Mouse (Mus musculus): Measurements from ENCODE around the gene Nt5c1a. TPM values are rescaled to one million over a fixed set of nuclear protein-coding genes. Genes with fewer than 3 reads are reported as not detected.

Nt5c1a gene
- polyA plus RNA-seq, 1 experiment from 2014 or later = 0.39 TPM

- no peak overlapping the region for H3K4me3 ChIP-seq (ENCODE audit: low read depth, low read length)
- H3K4me1 ChIP-seq (ENCODE audit: control insufficient read depth, insufficient read depth, low read length) = peaks cover 4% of the 10 kb centered on the region
- WGBS (ENCODE audit: insufficient replicate concordance) = 33% methylated on average over 6 of the region's 6 CpGs
- ATAC-seq (replicated peaks; ENCODE audit: insufficient number of reproducible peaks, low FRiP score, low TSS enrichment) = no peak
- no peak overlapping the region for H3K27ac ChIP-seq (ENCODE audit: low read depth, low read length)
- H3K36me3 ChIP-seq (ENCODE audit: control insufficient read depth, insufficient read depth, low read length) = no peaks in the 10 kb centered on the region
- H3K4me2 ChIP-seq = no peak overlapping the region
- no peak overlapping the region for H3K9ac ChIP-seq (ENCODE audit: low read depth, low read length)
- peaks cover 72% of the 10 kb centered on the region for H3K27me3 ChIP-seq (ENCODE audit: control insufficient read depth, insufficient read depth, low read length)
- no peaks in the 10 kb centered on the region for H3K9me3 ChIP-seq (replicated peaks; ENCODE audit: control insufficient read depth, low read length)
Observed at GRCm38 (mm10) chr4:123196695-123197094, 4.6 kb upstream of the Nt5c1a start.

- under 1% methylated on average over 15 of the region's 15 CpGs for WGBS (ENCODE audit: insufficient replicate concordance)
- Histone ChIP-seq H3K27me3 (ENCODE audit: control insufficient read depth, insufficient read depth, low read length) (peaks cover 58% of the 10 kb centered on the region), H3K9me3 (replicated peaks; ENCODE audit: control insufficient read depth, low read length) (no peaks in the 10 kb centered on the region), H3K4me2 (peak overlapping the region; percentile 88), H3K27ac (ENCODE audit: low read depth, low read length) (no peak overlapping the region), H3K36me3 (ENCODE audit: control insufficient read depth, insufficient read depth, low read length) (no peaks in the 10 kb centered on the region), H3K4me1 (ENCODE audit: control insufficient read depth, insufficient read depth, low read length) (peaks cover 11% of the 10 kb centered on the region), H3K4me3 (ENCODE audit: low read depth, low read length) (peak overlapping the region; percentile 48), H3K9ac (ENCODE audit: low read depth, low read length) (peak overlapping the region; percentile 65; the same call in 1 of the 2 replicates)
- peak; percentile 39; the same call in 1 of the 2 replicates for ATAC-seq (replicated peaks; ENCODE audit: insufficient number of reproducible peaks, low FRiP score, low TSS enrichment)
Observed at GRCm38 (mm10) chr4:123200771-123201185, 526 bp upstream of the Nt5c1a start.

GRCm38 (mm10) chr4:123202094-123202420 is 753 bp downstream of the Nt5c1a start:
- H3K27ac ChIP-seq (ENCODE audit: low read depth, low read length) = no peak overlapping the region
- H3K9ac ChIP-seq (ENCODE audit: low read depth, low read length) = no peak overlapping the region
- peaks cover 51% of the 10 kb centered on the region for H3K27me3 ChIP-seq (ENCODE audit: control insufficient read depth, insufficient read depth, low read length)
- H3K4me1 ChIP-seq (ENCODE audit: control insufficient read depth, insufficient read depth, low read length) = peaks cover 11% of the 10 kb centered on the region
- H3K4me2 ChIP-seq = peak overlapping the region; percentile 88
- no peaks in the 10 kb centered on the region for H3K36me3 ChIP-seq (ENCODE audit: control insufficient read depth, insufficient read depth, low read length)
- ATAC-seq (replicated peaks; ENCODE audit: insufficient number of reproducible peaks, low FRiP score, low TSS enrichment) = no peak
- H3K4me3 ChIP-seq (ENCODE audit: low read depth, low read length) = peak overlapping the region; percentile 48
- H3K9me3 ChIP-seq (replicated peaks; ENCODE audit: control insufficient read depth, low read length) = no peaks in the 10 kb centered on the region
- WGBS (ENCODE audit: insufficient replicate concordance) = 14% methylated on average over 8 of the region's 8 CpGs

GRCm38 (mm10) chr4:123207337-123207736 is 6.0 kb downstream of the Nt5c1a start:
- 76% methylated on average over 5 of the region's 5 CpGs for WGBS (ENCODE audit: insufficient replicate concordance)
- Histone ChIP-seq H3K27ac (ENCODE audit: low read depth, low read length) (no peak overlapping the region), H3K4me1 (ENCODE audit: control insufficient read depth, insufficient read depth, low read length) (peaks cover 3% of the 10 kb centered on the region; the same call in 1 of the 2 replicates), H3K27me3 (ENCODE audit: control insufficient read depth, insufficient read depth, low read length) (peaks cover 25% of the 10 kb centered on the region), H3K4me3 (ENCODE audit: low read depth, low read length) (no peak overlapping the region), H3K4me2 (no peak overlapping the region), H3K9ac (ENCODE audit: low read depth, low read length) (no peak overlapping the region), H3K9me3 (replicated peaks; ENCODE audit: control insufficient read depth, low read length) (no peaks in the 10 kb centered on the region), H3K36me3 (ENCODE audit: control insufficient read depth, insufficient read depth, low read length) (no peaks in the 10 kb centered on the region)
- ATAC-seq (replicated peaks; ENCODE audit: insufficient number of reproducible peaks, low FRiP score, low TSS enrichment) = no peak

- Histone ChIP-seq H3K9ac (ENCODE audit: low read depth, low read length) (no peak overlapping the region), H3K4me3 (ENCODE audit: low read depth, low read length) (no peak overlapping the region), H3K9me3 (replicated peaks; ENCODE audit: control insufficient read depth, low read length) (no peaks in the 10 kb centered on the region), H3K4me1 (ENCODE audit: control insufficient read depth, insufficient read depth, low read length) (no peaks in the 10 kb centered on the region), H3K27me3 (ENCODE audit: control insufficient read depth, insufficient read depth, low read length) (peaks cover 27% of the 10 kb centered on the region; the same call in 1 of the 2 replicates), H3K27ac (ENCODE audit: low read depth, low read length) (no peak overlapping the region), H3K36me3 (ENCODE audit: control insufficient read depth, insufficient read depth, low read length) (no peaks in the 10 kb centered on the region), H3K4me2 (no peak overlapping the region)
- no peak for ATAC-seq (replicated peaks; ENCODE audit: insufficient number of reproducible peaks, low FRiP score, low TSS enrichment)
- WGBS (ENCODE audit: insufficient replicate concordance) = 49% methylated on average over 8 of the region's 8 CpGs
Observed at GRCm38 (mm10) chr4:123210996-123211395, 9.7 kb downstream of the Nt5c1a start.

GRCm38 (mm10) chr4:123211453-123211852 is 10.1 kb downstream of the Nt5c1a start:
- H3K36me3 ChIP-seq (ENCODE audit: control insufficient read depth, insufficient read depth, low read length) = no peaks in the 10 kb centered on the region
- H3K9ac ChIP-seq (ENCODE audit: low read depth, low read length) = no peak overlapping the region
- H3K27ac ChIP-seq (ENCODE audit: low read depth, low read length) = no peak overlapping the region
- H3K4me2 ChIP-seq = no peak overlapping the region
- ATAC-seq (replicated peaks; ENCODE audit: insufficient number of reproducible peaks, low FRiP score, low TSS enrichment) = no peak
- WGBS (ENCODE audit: insufficient replicate concordance) = 48% methylated on average over 5 of the region's 5 CpGs
- no peaks in the 10 kb centered on the region for H3K4me1 ChIP-seq (ENCODE audit: control insufficient read depth, insufficient read depth, low read length)
- no peaks in the 10 kb centered on the region for H3K9me3 ChIP-seq (replicated peaks; ENCODE audit: control insufficient read depth, low read length)
- H3K27me3 ChIP-seq (ENCODE audit: control insufficient read depth, insufficient read depth, low read length) = peaks cover 26% of the 10 kb centered on the region; the same call in 1 of the 2 replicates
- no peak overlapping the region for H3K4me3 ChIP-seq (ENCODE audit: low read depth, low read length)

- no peaks in the 10 kb centered on the region for H3K36me3 ChIP-seq (ENCODE audit: control insufficient read depth, insufficient read depth, low read length)
- WGBS (ENCODE audit: insufficient replicate concordance) = 54% methylated on average over 2 of the region's 2 CpGs
- no peak overlapping the region for H3K4me3 ChIP-seq (ENCODE audit: low read depth, low read length)
- no peak overlapping the region for H3K4me2 ChIP-seq
- peaks cover 21% of the 10 kb centered on the region; the same call in 1 of the 2 replicates for H3K27me3 ChIP-seq (ENCODE audit: control insufficient read depth, insufficient read depth, low read length)
- no peak for ATAC-seq (replicated peaks; ENCODE audit: insufficient number of reproducible peaks, low FRiP score, low TSS enrichment)
- H3K27ac ChIP-seq (ENCODE audit: low read depth, low read length) = no peak overlapping the region
- H3K9me3 ChIP-seq (replicated peaks; ENCODE audit: control insufficient read depth, low read length) = no peaks in the 10 kb centered on the region
- H3K4me1 ChIP-seq (ENCODE audit: control insufficient read depth, insufficient read depth, low read length) = no peaks in the 10 kb centered on the region
- no peak overlapping the region for H3K9ac ChIP-seq (ENCODE audit: low read depth, low read length)
Observed at GRCm38 (mm10) chr4:123212330-123212729, 11.0 kb downstream of the Nt5c1a start.

GRCm38 (mm10) chr4:123213975-123214374 is 12.7 kb downstream of the Nt5c1a start:
- no peaks in the 10 kb centered on the region for H3K36me3 ChIP-seq (ENCODE audit: control insufficient read depth, insufficient read depth, low read length)
- ATAC-seq (replicated peaks; ENCODE audit: insufficient number of reproducible peaks, low FRiP score, low TSS enrichment) = no peak
- no peaks in the 10 kb centered on the region for H3K9me3 ChIP-seq (replicated peaks; ENCODE audit: control insufficient read depth, low read length)
- H3K4me3 ChIP-seq (ENCODE audit: low read depth, low read length) = no peak overlapping the region
- H3K4me1 ChIP-seq (ENCODE audit: control insufficient read depth, insufficient read depth, low read length) = no peaks in the 10 kb centered on the region
- no peak overlapping the region for H3K4me2 ChIP-seq
- WGBS (ENCODE audit: insufficient replicate concordance) = 86% methylated on average over 9 of the region's 9 CpGs
- peaks cover 11% of the 10 kb centered on the region; the same call in 1 of the 2 replicates for H3K27me3 ChIP-seq (ENCODE audit: control insufficient read depth, insufficient read depth, low read length)
- no peak overlapping the region for H3K9ac ChIP-seq (ENCODE audit: low read depth, low read length)
- no peak overlapping the region for H3K27ac ChIP-seq (ENCODE audit: low read depth, low read length)

GRCm38 (mm10) chr4:123215367-123215766 is 14.1 kb downstream of the Nt5c1a start:
- ATAC-seq (replicated peaks; ENCODE audit: insufficient number of reproducible peaks, low FRiP score, low TSS enrichment) = no peak
- Histone ChIP-seq H3K36me3 (ENCODE audit: control insufficient read depth, insufficient read depth, low read length) (no peaks in the 10 kb centered on the region), H3K4me3 (ENCODE audit: low read depth, low read length) (no peak overlapping the region), H3K9ac (ENCODE audit: low read depth, low read length) (no peak overlapping the region), H3K4me2 (no peak overlapping the region), H3K27me3 (ENCODE audit: control insufficient read depth, insufficient read depth, low read length) (peaks cover 10% of the 10 kb centered on the region; the same call in 1 of the 2 replicates), H3K9me3 (replicated peaks; ENCODE audit: control insufficient read depth, low read length) (no peaks in the 10 kb centered on the region), H3K4me1 (ENCODE audit: control insufficient read depth, insufficient read depth, low read length) (no peaks in the 10 kb centered on the region), H3K27ac (ENCODE audit: low read depth, low read length) (no peak overlapping the region)
- 85% methylated on average over 1 of the region's 1 CpGs for WGBS (ENCODE audit: insufficient replicate concordance)

All from heart, embryonic 11.5 days (tissue).